Mouse (Mus musculus) olfactory bulb, adult 2 months (tissue): Measurements from ENCODE around the gene Nelfe.

Experiments
- CTCF ChIP-seq: fragments of 200-500 bp; IDR thresholded peaks from 2 replicates; pipeline ENCODE4 v1.5.1; 2012; ENCODE audit warnings: low read depth, mild to moderate bottlenecking, low read length, moderate library complexity; ENCODE audit not compliant: insufficient read depth
- POLR2A ChIP-seq: fragments of 200-500 bp; IDR thresholded peaks from 2 replicates; pipeline ENCODE4 v1.6.1; 2012; ENCODE audit warnings: mild to moderate bottlenecking, low read depth, low read length, moderate library complexity; ENCODE audit not compliant: insufficient read depth

DNA sequence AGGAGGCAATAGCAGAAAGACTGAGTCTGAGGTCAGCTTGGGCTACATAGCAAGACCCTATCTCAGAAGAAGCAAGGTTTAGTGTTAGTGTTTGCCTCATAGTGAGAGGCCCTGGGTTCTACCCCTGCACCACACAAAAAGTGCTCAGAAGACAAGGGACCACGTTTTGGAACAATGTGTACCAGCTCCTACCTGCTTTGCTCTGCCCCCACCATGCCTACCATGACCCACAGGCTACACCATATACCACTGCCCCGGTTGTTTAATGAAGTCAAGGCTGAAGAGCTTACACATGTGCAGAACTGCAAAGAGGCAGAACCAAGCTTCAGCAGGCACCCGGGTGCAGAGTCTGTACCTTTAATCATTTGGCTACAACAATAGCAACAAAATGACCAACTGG is 43.0 kb upstream of the Nelfe start:
- TF ChIP-seq CTCF, result no peak
- no peak for TF ChIP-seq POLR2A
